Mouse (Mus musculus): ENCODE measurements around the gene Gm4707.

- TF ChIP-seq CTCF (conservative IDR thresholded peaks at IDR 0.05; ENCODE audit: low read length) (no peak), NANOG (IDR thresholded peaks at IDR 0.05; ENCODE audit: borderline replicate concordance, low read length) (no peak), POU5F1 (IDR thresholded peaks at IDR 0.05; ENCODE audit: borderline replicate concordance, low read length) (no peak)
Measured at GRCm38 (mm10) chr17:71479381-71479901, 19.7 kb upstream of the Gm4707 start.
